Mouse (Mus musculus) heart, embryonic 10.5 days (tissue): Measurements from ENCODE around the gene Yaf2. TPM values are rescaled to one million over a fixed set of nuclear protein-coding genes. Genes with fewer than 3 reads are reported as not detected.
"Not testable (repeated sequence)": the region's sequence is repeated elsewhere in the genome, so short reads cannot be mapped to it uniquely, and the experiment has no call there.

ENCODE experiments used
- DNase-seq: peaks from one replicate; pipeline ENCODE4 v3.0.0-alpha.2; 2017; ENCODE audit warnings: low spot score
- H3K27ac ChIP-seq: fragments of 300-500 bp; sonication (generic); 2 replicates; pipeline ENCODE4 v1.5.1; 2016; ENCODE audit warnings: mild to moderate bottlenecking
- H3K27me3 ChIP-seq: fragments of 300-500 bp; sonication (generic); 2 replicates; pipeline ENCODE4 v1.6.1; 2016; ENCODE audit warnings: mild to moderate bottlenecking; ENCODE audit not compliant: poor library complexity, insufficient read depth, severe bottlenecking
- H3K36me3 ChIP-seq: fragments of 300-500 bp; sonication (generic); 2 replicates; pipeline ENCODE4 v1.6.1; 2016; ENCODE audit warnings: mild to moderate bottlenecking, moderate library complexity
- H3K4me1 ChIP-seq: fragments of 300-500 bp; sonication (generic); 2 replicates; pipeline ENCODE4 v1.6.1; 2016; ENCODE audit warnings: mild to moderate bottlenecking
- H3K4me3 ChIP-seq: fragments of 300-500 bp; sonication (generic); 2 replicates; pipeline ENCODE4 v1.5.1; 2016; ENCODE audit warnings: mild to moderate bottlenecking, moderate library complexity
- H3K9me3 ChIP-seq: fragments of 300-500 bp; sonication (generic); 2 replicates; pipeline ENCODE4 v1.6.1; 2016; ENCODE audit warnings: mild to moderate bottlenecking, moderate library complexity
- WGBS: fragments of 180-500 bp; shearing (Covaris S2); methylation state at CpG from one replicate; pipeline ENCODE4 v1.1.7; 2016; 5-methylcytosine and 5-hydroxymethylcytosine counted together
- polyA plus RNA-seq: library from polyadenylated mRNA; unstranded; fragments of >200 nt; fragmentation: Nextera tagmentation; extraction: Ambion mirVana; gene quantifications from 2 replicates; pipeline ENCODE4 v1.2.1, GENCODE M21; 2016

The Yaf2 gene
- polyA plus RNA-seq, 1 experiment from 2014 or later, result 127 TPM

DNA sequence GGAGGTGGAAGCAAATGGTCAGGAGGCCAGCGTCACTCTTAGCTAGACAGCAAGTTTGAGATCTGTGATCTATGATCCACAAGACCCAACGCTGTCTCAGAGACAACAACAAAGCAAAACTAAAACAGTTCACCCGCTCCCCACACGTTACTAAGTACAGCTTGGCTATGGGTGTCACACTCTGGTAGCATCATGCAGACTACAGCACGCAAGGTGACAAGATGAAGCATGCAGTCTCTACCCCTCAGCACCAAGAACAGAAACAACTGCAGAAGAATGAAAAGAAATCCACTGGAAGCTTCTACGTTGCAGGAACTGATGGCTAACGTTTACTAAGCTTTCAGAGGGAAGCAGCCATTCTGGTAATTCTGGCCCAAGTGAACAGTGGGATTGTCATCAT lies 73.2 kb downstream of the Yaf2 start:
- DNase-seq, result no peak
- H3K27ac ChIP-seq, result no peak overlapping the region
- H3K4me1 ChIP-seq, result peaks cover 9% of the 10 kb centered on the region
- H3K27me3 ChIP-seq, result no peaks in the 10 kb centered on the region
- H3K4me3 ChIP-seq, result no peak overlapping the region
- 86% methylated on average over 7 of the region's 7 CpGs for WGBS
- no peaks in the 10 kb centered on the region for H3K9me3 ChIP-seq
- peaks cover 9% of the 10 kb centered on the region for H3K36me3 ChIP-seq

DNA sequence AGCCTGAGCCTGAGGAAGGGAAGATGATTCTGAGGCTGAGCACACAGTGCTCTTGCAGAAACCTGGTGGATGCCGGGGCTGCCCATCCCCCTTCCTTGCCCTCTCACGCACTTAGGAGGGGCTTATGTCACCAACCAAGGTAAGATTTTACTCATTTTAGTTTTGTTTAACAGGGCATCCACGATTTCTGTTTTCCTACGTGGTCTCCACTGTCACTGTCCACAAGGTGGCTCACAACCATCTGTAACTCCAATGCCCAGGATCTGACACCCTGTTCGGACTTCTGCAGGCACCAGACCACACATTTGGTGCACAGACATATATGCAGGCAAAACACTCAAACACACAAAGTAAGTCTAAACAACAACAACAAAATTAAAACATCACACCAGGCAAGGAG lies 73.9 kb downstream of the Yaf2 start:
- WGBS, result 70% methylated on average over 5 of the region's 5 CpGs
- Histone ChIP-seq H3K4me3 (no peak overlapping the region), H3K27ac (no peak overlapping the region), H3K4me1 (peaks cover 9% of the 10 kb centered on the region), H3K36me3 (peaks cover 17% of the 10 kb centered on the region), H3K9me3 (no peaks in the 10 kb centered on the region), H3K27me3 (no peaks in the 10 kb centered on the region)
- DNase-seq, result no peak

DNA sequence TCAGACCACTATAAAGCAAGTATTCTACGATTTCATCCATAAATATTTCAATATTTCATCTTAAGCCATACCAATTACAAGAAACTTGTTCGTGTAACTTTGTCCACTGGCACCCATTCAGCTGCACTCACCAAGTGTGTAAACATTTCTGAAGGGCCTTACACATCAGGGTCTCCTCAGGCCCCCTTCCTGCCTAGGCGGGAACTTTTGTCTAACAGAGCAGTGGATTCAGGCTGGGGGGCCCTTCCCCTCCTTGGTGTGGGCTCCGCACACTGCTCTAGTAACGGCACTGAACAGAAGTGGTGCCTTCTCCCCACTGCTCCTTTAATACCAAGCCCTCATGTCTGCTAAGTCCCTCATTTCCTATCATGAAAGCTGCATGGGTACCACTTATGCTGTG lies 74.5 kb downstream of the Yaf2 start:
- H3K27ac ChIP-seq, result no peak overlapping the region
- H3K4me1 ChIP-seq, result peaks cover 9% of the 10 kb centered on the region
- peaks cover 22% of the 10 kb centered on the region for H3K36me3 ChIP-seq
- no peak overlapping the region for H3K4me3 ChIP-seq
- no peaks in the 10 kb centered on the region for H3K27me3 ChIP-seq
- no peak for DNase-seq
- no peaks in the 10 kb centered on the region for H3K9me3 ChIP-seq
- 86% methylated on average over 5 of the region's 5 CpGs for WGBS

DNA sequence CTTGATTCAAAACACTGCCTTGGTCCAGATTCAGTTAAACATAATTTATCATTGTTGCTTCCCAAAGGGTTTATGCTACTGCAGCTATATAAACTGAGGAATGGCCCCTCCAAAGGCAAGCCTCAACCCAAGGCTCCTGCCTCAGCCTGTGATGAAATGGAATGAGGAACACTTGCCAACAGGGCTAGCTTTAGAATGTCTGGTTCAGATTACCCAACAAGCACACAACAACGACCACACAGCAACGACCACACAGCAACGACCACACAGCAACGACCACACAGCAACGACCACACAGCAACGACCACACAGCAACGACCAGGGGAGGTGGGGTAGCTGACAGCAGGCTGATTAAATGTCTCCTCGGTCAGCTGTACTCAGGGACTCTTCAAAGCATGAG lies 76.8 kb downstream of the Yaf2 start:
- H3K27me3 ChIP-seq, result no peaks in the 10 kb centered on the region
- DNase-seq, result no peak
- no peak overlapping the region for H3K4me3 ChIP-seq
- H3K27ac ChIP-seq, result no peak overlapping the region
- no peaks in the 10 kb centered on the region for H3K9me3 ChIP-seq
- no peaks in the 10 kb centered on the region for H3K4me1 ChIP-seq
- H3K36me3 ChIP-seq, result peaks cover 39% of the 10 kb centered on the region
- WGBS, result 89% methylated on average over 8 of the region's 8 CpGs

GRCm38 (mm10) chr15:93255295-93255694 lies 81.4 kb downstream of the Yaf2 start:
- Histone ChIP-seq H3K27me3 (no peaks in the 10 kb centered on the region), H3K4me1 (no peaks in the 10 kb centered on the region), H3K27ac (no peak overlapping the region; the same call in 1 of the 2 replicates), H3K4me3 (no peak overlapping the region), H3K36me3 (peaks cover 47% of the 10 kb centered on the region), H3K9me3 (no peaks in the 10 kb centered on the region)
- DNase-seq, result no peak
- 62% methylated on average over 10 of the region's 10 CpGs for WGBS

DNA sequence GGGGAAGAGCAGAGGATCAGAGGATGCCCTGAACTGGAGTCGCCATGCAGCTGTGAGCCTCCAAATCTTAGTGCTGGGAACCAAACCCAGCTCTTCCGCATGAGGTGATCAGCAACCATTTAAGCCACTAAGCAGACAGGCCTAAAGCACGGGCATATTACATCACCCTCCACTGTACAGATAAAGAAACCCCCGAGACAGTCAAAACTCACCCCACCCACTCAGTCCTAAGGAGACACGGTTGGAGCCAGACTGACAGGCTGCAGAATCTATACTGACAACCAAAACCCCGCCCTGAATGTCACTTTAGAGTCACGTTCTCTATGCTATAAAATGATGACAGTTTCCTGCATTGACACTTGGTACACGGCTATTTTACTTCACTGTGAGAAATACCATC lies 83.6 kb downstream of the Yaf2 start:
- 71% methylated on average over 8 of the region's 8 CpGs for WGBS
- peaks cover 44% of the 10 kb centered on the region for H3K36me3 ChIP-seq

GRCm38 (mm10) chr15:93252396-93252795 lies 84.3 kb downstream of the Yaf2 start:
- Histone ChIP-seq H3K27me3 (no peaks in the 10 kb centered on the region), H3K4me3 (no peak overlapping the region), H3K36me3 (peaks cover 42% of the 10 kb centered on the region), H3K4me1 (no peaks in the 10 kb centered on the region), H3K9me3 (no peaks in the 10 kb centered on the region), H3K27ac (no peak overlapping the region)
- no peak for DNase-seq
- 76% methylated on average over 6 of the region's 6 CpGs for WGBS

More for the DNA sequence above, 83.6 kb downstream of the Yaf2 start:
- Histone ChIP-seq H3K4me1 (no peaks in the 10 kb centered on the region), H3K9me3 (no peaks in the 10 kb centered on the region), H3K27me3 (no peaks in the 10 kb centered on the region), H3K4me3 (no peak overlapping the region), H3K27ac (no peak overlapping the region)
- no peak for DNase-seq

DNA sequence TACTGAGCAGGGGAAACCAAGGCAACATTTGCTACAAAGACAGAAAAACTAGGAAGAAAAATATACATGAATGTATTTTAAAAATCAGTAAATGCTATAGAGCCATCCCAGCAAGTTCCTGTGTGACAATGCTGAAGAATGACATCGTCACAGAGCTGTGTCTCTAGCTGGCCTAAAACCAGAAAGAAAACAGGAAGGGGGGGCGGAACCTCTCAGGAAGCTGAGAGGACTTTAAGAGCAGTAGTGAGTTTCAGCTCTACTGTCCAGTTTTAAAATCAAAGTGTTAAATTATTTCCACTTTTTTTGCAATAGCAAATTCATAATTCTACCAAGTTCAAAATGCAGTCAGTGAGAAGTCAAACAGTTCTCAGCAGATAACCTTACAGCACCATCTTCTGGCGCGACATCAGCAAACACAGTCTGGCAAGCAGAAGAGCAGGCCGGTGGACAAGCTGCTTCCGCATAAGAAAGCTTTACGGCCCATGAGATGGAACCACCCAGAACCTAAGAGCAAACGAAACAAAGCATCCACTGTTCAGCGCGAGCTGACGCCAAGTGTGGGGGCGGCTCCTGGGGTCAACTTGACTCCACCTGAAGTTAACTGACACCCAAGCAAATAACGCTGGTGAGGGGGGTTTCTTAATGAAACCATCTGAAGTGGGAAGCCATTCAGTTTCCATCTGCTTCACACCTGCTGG lies 85.0 kb downstream of the Yaf2 start:
- H3K36me3 ChIP-seq, result peaks cover 42% of the 10 kb centered on the region
- no peak overlapping the region for H3K4me3 ChIP-seq
- no peaks in the 10 kb centered on the region for H3K27me3 ChIP-seq
- H3K9me3 ChIP-seq, result no peaks in the 10 kb centered on the region
- H3K4me1 ChIP-seq, result no peaks in the 10 kb centered on the region
- DNase-seq, result no peak
- WGBS, result 72% methylated on average over 13 of the region's 13 CpGs
- no peak overlapping the region for H3K27ac ChIP-seq

DNA sequence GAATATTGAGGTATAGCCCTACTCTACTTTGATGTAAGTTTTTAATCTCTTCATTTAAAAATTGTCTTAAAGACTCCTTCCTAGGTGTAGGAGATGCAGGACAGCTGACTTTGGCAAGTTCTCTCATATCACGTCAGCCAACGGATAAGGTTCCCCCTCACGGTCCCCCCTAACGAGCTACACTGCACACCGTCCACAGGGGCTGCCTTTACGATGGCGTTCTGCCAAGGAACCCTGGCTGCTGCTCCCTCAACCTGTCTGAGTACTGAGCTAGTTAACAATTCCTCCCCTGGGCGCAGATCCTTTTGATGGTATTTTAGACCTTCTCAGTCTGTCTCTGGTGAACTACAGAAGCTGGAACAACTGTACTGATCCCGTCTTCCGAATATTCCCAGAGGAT lies 93.5 kb downstream of the Yaf2 start:
- Histone ChIP-seq H3K4me1 (no peaks in the 10 kb centered on the region), H3K27ac (no peak overlapping the region), H3K4me3 (no peak overlapping the region), H3K27me3 (no peaks in the 10 kb centered on the region), H3K36me3 (peaks cover 76% of the 10 kb centered on the region), H3K9me3 (0 out of 2 replicates have a peak, but pooled peaks cover 4% of the 10 kb centered on the region)
- no peak for DNase-seq
- 77% methylated on average over 10 of the region's 10 CpGs for WGBS

- H3K9me3 ChIP-seq, H3K27me3 ChIP-seq, H3K27ac ChIP-seq, H3K4me1 ChIP-seq, DNase-seq, H3K4me3 ChIP-seq: not testable (repeated sequence)
- H3K36me3 ChIP-seq, result peaks cover 28% of the 10 kb centered on the region
- 93% methylated on average over 10 of the region's 10 CpGs for WGBS
Measured at GRCm38 (mm10) chr15:93236456-93236855, 100.3 kb downstream of the Yaf2 start.

Other genes with a start within 250 kb of the Yaf2 start
- gene Gxylt1, start 61.8 kb downstream of the Yaf2 start, polyA plus RNA-seq, result 14.3 and 17.2 TPM in 2 replicates
- gene Zcrb1, start 61.4 kb upstream of the Yaf2 start, polyA plus RNA-seq, result 128 and 145 TPM in 2 replicates
- 58.7 and 64.8 TPM in 2 replicates for gene Pphln1, start 61.4 kb upstream of the Yaf2 start, polyA plus RNA-seq